Mouse (Mus musculus) hindbrain, embryonic 10.5 days (tissue): ENCODE measurements around the gene Slfn14. TPM values are rescaled to one million over a fixed set of nuclear protein-coding genes. Genes with fewer than 3 reads are reported as not detected.
"Not testable (repeated sequence)": the region's sequence is repeated elsewhere in the genome, so short reads cannot be mapped to it uniquely, and the experiment has no call there.

Experiments
- DNase-seq: peaks from one replicate; pipeline ENCODE4 v3.0.0-alpha.2; 2017; ENCODE audit warnings: low spot score
- H3K27ac ChIP-seq: fragments of 300-500 bp; sonication (generic); 2 replicates; pipeline ENCODE4 v1.5.1; 2016; ENCODE audit warnings: mild to moderate bottlenecking, moderate library complexity
- H3K27me3 ChIP-seq: fragments of 300-500 bp; sonication (generic); 2 replicates; pipeline ENCODE4 v1.6.1; 2016; ENCODE audit warnings: mild to moderate bottlenecking; ENCODE audit not compliant: poor library complexity, insufficient read depth, severe bottlenecking
- H3K36me3 ChIP-seq: fragments of 300-500 bp; sonication (generic); 2 replicates; pipeline ENCODE4 v1.6.1; 2016; ENCODE audit warnings: mild to moderate bottlenecking, moderate library complexity
- H3K4me1 ChIP-seq: fragments of 300-500 bp; sonication (generic); replicated peaks from 2 replicates; pipeline ENCODE4 v1.6.1; 2016; ENCODE audit warnings: mild to moderate bottlenecking
- H3K4me3 ChIP-seq: fragments of 300-500 bp; sonication (generic); 2 replicates; pipeline ENCODE4 v1.5.1; 2016; ENCODE audit warnings: mild to moderate bottlenecking, moderate library complexity
- H3K9me3 ChIP-seq: fragments of 300-500 bp; sonication (generic); 2 replicates; pipeline ENCODE4 v1.6.1; 2016; ENCODE audit warnings: mild to moderate bottlenecking, moderate library complexity
- WGBS: fragments of 180-500 bp; shearing (Covaris S2); methylation state at CpG from one replicate; pipeline ENCODE4 v1.1.7; 2016; 5-methylcytosine and 5-hydroxymethylcytosine counted together
- polyA plus RNA-seq: library from polyadenylated mRNA; unstranded; fragments of >200 nt; fragmentation: Nextera tagmentation; extraction: Ambion mirVana; gene quantifications from 2 replicates; pipeline ENCODE4 v1.2.1, GENCODE M21; 2016

The Slfn14 gene
- polyA plus RNA-seq, 1 experiment from 2014 or later: 0.30 TPM

DNA sequence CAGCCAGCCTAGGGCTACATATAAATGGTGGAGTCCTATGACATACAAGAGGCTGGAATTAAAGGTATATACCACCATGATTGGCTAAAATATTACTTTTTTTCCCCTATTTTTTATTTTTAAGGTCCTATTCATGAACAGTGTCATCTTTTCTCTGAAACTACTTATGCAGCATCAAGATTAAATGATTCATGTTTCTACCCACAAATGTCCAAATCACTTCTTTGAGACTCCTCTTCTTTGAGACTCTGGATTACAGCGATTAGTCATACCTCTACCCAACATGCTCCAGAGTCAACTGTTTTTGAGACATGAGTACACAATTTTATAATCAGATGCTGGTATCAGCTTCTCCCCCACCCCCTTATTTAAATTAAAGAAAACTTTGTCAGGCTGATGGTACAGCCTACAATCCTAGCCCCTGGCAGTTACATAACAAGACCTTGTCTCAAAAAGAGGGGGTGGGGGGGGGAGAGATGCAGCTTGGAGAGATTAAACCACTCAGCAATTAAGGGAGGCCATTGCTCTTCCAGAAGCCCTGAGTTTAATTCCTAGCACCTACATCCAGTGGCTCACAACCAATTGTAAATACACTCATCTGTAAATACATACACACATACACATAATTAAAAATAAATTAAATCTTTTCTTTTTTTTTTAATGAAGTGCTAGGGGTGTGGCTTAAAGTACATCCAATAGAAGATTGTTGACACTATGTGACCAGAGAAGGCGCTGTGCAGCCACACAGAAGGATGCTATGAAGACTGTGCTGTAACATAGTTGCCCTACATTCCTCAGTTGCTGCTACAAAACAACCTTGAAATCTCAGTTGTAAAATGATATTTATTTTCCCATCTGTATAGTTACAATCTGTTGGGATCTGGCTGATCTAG, 14.3 kb downstream of the Slfn14 start:
- H3K9me3 ChIP-seq: no peaks in the 10 kb centered on the region
- no peak overlapping the region for H3K27ac ChIP-seq
- peaks cover 6% of the 10 kb centered on the region; the same call in 1 of the 2 replicates for H3K27me3 ChIP-seq
- no peak overlapping the region for H3K4me3 ChIP-seq
- no peaks in the 10 kb centered on the region for H3K36me3 ChIP-seq
- no peaks in the 10 kb centered on the region; the same call in 1 of the 2 replicates for H3K4me1 ChIP-seq
- WGBS: 19% methylated on average over 2 of the region's 2 CpGs
- peak; percentile 6 for DNase-seq

DNA sequence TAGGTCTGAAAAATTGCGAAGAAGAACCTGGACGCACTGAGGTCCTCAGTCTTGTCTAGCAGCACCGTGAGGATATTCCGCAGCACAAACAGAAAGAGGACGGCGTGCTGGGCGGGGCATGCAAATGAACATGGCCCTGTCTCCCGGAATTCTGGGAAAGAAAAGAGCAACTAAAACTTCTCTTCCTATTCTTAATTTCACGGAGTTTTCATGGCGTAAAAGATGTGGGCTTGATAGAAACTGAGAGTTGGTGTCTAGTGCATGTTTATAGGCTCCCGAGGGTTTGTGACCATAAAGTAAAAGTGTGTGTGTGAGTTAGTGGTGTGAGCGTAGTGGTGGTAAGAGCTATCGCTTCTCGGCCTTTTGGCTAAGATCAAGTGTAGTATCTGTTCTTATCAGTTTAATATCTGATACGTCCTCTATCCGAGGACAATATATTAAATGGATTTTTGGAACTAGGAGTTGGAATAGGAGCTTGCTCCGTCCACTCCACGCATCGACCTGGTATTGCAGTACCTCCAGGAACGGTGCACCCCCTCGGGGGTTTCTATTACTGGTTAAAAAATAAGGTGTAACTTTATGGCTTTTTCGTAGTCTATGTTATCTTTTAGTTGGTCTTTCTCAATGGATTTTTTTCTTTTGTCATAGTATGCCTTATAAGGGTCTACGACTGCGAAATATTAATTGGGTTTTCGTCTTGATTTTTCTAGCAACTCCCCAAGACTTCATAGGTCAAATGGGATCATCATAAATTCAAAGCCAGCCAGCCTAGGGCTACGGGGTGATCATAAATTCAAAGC, 15.2 kb downstream of the Slfn14 start:
- peak; percentile 85 for DNase-seq
- Histone ChIP-seq H3K36me3 (no peaks in the 10 kb centered on the region), H3K4me3 (peak overlapping the region; percentile 63), H3K4me1 (no peaks in the 10 kb centered on the region; the same call in 1 of the 2 replicates), H3K27me3 (peaks cover 6% of the 10 kb centered on the region; the same call in 1 of the 2 replicates), H3K27ac (peak overlapping the region; percentile 98), H3K9me3 (no peaks in the 10 kb centered on the region)
- WGBS: under 1% methylated on average over 26 of the region's 26 CpGs

DNA sequence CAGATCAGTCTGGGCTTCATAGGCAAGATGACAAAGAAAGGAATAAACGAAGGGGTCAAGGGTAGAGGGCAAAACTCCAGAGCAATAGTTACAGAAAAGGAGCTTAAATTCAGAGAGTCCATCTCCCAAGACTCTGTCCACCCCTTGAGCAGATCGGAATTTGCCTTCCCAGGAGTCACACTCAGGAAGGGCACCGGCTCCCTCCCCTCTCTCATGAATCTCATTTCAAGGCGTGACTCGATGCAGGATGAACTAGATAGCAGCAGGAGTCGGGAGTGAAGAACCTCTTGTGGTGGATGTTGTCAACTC, 15.7 kb downstream of the Slfn14 start:
- WGBS: 2% methylated on average over 6 of the region's 6 CpGs
- peak overlapping the region; percentile 63 for H3K4me3 ChIP-seq

DNA sequence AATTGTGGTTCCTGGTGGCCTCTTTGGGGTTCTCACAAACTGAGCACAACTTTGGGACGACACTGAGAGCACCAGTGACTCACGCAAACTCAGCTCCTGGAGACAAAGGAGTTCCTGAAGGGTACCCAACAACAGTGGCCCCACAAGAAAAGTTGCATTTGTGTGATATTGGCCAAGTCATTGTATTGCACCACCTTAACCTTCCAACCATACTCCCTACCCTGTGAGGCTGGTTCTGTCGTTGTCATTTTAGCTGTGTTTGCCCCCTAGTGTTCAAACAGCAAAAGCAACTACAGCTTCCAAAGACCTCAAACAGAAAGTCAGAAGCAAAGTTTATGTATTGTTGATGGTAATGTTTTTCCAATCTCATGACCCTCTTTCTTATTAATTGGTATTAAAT, 23.4 kb downstream of the Slfn14 start:
- WGBS: 60% methylated on average over 3 of the region's 3 CpGs
- Histone ChIP-seq H3K36me3 (no peaks in the 10 kb centered on the region), H3K27ac (no peak overlapping the region), H3K4me3 (no peak overlapping the region), H3K9me3 (no peaks in the 10 kb centered on the region), H3K4me1 (no peaks in the 10 kb centered on the region), H3K27me3 (no peaks in the 10 kb centered on the region)
- no peak for DNase-seq

More for the DNA sequence above, 15.7 kb downstream of the Slfn14 start:
- peak overlapping the region; percentile 98 for H3K27ac ChIP-seq
- H3K4me1 ChIP-seq: no peaks in the 10 kb centered on the region; the same call in 1 of the 2 replicates
- no peak for DNase-seq
- no peaks in the 10 kb centered on the region for H3K9me3 ChIP-seq
- peaks cover 6% of the 10 kb centered on the region; the same call in 1 of the 2 replicates for H3K27me3 ChIP-seq
- H3K36me3 ChIP-seq: no peaks in the 10 kb centered on the region

DNA sequence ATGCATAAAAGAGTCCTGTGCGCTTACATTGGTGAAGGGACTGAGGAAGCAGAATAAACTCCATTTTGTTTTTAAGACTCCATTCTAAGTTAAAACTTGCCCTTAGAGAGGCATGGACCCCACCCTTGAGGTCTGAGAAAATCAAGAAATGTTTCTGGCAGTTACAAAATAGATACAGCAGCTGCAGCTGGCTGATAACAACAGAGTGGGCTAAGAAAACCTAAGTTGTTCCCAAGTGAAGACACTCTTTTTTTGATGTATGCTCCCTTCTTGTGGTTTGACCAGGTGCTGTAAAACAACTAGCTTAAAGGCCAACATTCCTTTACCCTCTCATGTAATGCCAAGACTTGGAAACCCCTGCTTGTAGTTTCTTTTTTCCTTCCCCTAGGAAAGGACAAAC, 23.9 kb downstream of the Slfn14 start:
- no peaks in the 10 kb centered on the region for H3K27me3 ChIP-seq
- H3K27ac ChIP-seq: no peak overlapping the region
- DNase-seq: no peak
- no peaks in the 10 kb centered on the region for H3K4me1 ChIP-seq
- H3K9me3 ChIP-seq: no peaks in the 10 kb centered on the region
- H3K4me3 ChIP-seq: no peak overlapping the region
- 96% methylated on average over 1 of the region's 1 CpGs for WGBS
- H3K36me3 ChIP-seq: no peaks in the 10 kb centered on the region

DNA sequence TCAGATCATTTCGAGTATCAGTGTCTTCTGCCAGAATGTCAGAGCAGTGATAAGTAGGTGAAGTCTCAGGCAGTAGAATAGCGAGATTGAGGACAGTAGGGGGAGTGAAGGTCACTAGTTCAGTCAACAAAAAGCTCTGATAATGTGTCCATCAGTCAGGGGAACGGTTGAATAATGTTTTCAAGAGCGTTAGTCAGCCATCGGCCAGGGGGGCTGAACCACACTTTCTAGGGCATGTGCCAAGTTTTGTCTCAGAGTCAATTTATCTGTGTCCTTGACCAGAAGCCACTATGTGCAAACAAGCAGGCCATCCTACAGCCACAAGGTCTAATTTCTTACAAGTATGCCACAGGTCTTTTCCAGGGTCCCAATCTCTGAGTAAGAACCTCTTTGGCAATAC, 29.3 kb downstream of the Slfn14 start:
- H3K36me3 ChIP-seq, H3K27me3 ChIP-seq, H3K4me1 ChIP-seq, H3K4me3 ChIP-seq, H3K27ac ChIP-seq, DNase-seq, H3K9me3 ChIP-seq: not testable (repeated sequence)
- WGBS: 78% methylated on average over 5 of the region's 5 CpGs

DNA sequence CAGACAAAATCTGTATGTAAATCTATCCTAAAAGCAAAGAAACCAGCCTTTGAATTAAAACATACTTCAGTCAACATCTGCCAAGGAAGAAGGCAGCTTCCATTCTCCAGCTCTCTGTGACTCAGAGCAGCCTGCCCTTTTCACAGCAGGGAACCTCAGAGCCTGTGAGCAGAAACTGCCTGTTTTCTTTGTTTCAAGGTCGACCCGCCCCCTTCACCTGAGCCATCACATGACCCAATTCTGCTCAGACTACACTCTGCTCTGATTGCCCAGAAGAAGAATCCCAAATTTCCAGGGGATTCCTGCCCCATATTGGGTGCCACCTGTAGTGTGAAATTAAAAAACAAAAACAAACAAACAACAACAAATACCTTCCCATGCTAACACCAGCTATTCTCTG, 46.7 kb downstream of the Slfn14 start:
- H3K27me3 ChIP-seq: no peaks in the 10 kb centered on the region
- H3K4me1 ChIP-seq: no peaks in the 10 kb centered on the region; the same call in 1 of the 2 replicates
- H3K27ac ChIP-seq: no peak overlapping the region
- DNase-seq: no peak
- H3K36me3 ChIP-seq: no peaks in the 10 kb centered on the region
- no peaks in the 10 kb centered on the region for H3K9me3 ChIP-seq
- 9% methylated on average over 2 of the region's 2 CpGs for WGBS
- no peak overlapping the region for H3K4me3 ChIP-seq

DNA sequence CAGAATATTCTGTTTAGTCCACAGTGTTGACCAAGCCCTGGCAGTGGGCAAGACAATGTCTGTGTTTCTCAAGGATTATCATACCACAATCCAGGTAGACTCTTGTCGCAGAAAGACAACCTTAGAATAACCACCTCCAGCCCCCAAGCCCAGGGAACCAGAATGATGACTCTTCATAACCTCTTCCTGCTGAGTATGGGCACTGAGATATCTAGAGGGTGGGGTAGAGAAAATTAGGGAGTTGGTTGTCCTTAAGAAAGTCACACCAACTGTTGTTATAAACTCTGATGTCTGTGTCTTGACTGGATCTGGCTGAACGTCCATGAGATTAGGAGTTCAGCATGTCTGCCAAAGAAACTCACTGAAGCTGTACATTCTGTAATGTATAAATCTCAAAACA, 48.1 kb downstream of the Slfn14 start:
- 91% methylated on average over 2 of the region's 2 CpGs for WGBS
- Histone ChIP-seq H3K9me3 (no peaks in the 10 kb centered on the region), H3K36me3 (no peaks in the 10 kb centered on the region), H3K27me3 (no peaks in the 10 kb centered on the region), H3K4me1 (no peaks in the 10 kb centered on the region; the same call in 1 of the 2 replicates), H3K4me3 (no peak overlapping the region), H3K27ac (no peak overlapping the region)
- no peak for DNase-seq

DNA sequence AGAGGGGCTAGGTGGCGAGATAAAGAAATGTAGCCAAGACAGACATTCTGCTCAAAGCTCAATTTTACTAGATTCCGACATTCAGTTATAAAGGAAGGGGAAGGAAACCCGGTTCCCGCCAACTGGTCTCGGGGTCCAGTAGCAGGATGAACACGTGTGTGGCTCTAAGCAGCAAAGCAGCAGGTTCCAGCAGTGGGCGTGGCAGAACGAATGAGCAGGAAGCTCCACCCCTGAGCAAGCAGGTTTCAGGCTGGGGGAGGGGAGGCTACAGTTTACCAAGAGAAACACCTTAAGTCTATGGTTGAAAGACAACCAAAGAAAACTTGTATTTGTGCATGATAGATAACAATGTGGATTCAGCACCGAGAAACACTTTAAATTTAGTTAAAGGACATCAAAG, 49.1 kb downstream of the Slfn14 start:
- H3K27me3 ChIP-seq, H3K27ac ChIP-seq, H3K4me1 ChIP-seq, DNase-seq, H3K36me3 ChIP-seq, H3K4me3 ChIP-seq, H3K9me3 ChIP-seq: not testable (repeated sequence)
- WGBS: 84% methylated on average over 9 of the region's 9 CpGs

DNA sequence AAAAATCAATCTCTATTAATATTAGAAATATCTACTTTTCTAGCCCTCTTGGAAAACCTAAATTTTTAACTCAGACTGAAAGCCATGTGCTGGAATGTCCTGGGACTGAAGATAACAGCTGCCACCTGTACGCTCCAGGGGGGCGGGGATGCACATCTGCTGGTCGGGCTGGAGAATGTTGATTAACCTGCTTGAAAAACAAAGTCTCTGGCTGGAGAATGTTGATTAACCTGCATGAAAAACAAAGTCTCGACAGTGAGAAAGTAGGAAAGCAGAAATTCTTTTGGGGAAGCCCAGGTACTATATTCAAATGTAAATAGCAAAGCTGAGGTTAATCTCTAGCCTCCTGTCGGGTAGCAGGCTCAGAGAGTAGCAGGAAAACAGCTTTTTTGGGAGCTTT, 52.9 kb downstream of the Slfn14 start:
- DNase-seq, H3K4me3 ChIP-seq, H3K36me3 ChIP-seq, H3K9me3 ChIP-seq, H3K27ac ChIP-seq, H3K4me1 ChIP-seq, H3K27me3 ChIP-seq: not testable (repeated sequence)
- WGBS: 46% methylated on average over 5 of the region's 5 CpGs

DNA sequence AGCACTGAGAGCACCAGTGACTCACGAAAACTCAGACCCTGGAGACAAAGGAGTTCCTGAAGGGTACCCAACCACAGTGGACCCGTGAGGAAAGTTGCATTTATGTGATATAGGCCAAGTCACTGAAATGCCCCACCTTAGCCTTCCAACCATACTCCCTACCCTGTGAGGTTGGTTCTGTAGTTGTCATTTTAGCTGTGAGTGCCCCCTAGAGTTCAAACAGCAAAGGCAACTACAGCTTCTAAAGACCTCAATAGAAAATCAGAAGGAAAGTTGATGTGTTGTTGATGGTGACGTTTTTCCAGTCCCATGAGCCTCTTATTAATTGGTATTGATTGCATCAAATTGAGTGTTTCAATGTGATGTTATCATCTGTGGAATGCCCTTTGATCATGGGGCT, 55.6 kb downstream of the Slfn14 start:
- 69% methylated on average over 3 of the region's 3 CpGs for WGBS
- Histone ChIP-seq H3K27me3 (no peaks in the 10 kb centered on the region), H3K36me3 (no peaks in the 10 kb centered on the region), H3K9me3 (no peaks in the 10 kb centered on the region), H3K4me3 (no peak overlapping the region), H3K27ac (no peak overlapping the region), H3K4me1 (no peaks in the 10 kb centered on the region)
- no peak for DNase-seq

DNA sequence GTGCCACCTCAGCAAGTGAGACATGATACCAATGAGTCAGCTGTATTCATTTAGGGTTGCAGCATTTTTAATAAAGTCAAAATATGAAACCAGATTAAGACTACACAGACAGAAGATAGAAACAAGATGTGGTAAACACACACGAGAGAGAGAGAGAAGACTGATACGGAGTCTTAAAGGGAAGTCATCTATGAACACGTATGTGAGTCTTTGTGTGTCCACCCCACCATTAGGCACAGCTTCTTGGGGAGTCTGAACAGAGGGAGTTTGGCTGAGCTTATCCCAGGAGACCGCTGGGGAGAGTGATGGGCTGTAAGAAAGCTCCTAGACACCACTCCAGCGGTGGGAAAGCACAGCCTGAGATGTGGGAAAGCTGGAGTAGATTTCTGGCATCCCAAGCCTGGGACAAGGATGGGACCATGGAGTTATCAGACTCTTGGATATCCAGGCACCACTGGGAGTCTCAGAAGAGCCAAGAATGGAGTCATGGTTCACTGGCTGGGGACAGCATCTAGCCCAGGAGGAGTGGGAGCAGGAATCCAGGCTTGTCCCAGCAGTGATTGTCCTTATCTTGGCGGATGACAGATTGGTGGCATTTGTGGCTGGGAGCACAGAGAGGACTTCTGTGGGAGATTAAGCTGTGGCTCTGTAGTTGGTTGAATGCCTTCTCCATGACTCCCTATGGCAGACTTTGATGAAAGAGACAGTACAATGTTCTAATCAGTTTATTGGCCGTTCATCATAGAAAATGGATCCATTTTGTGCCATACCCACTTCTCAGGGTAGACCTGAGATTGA, 58.4 kb downstream of the Slfn14 start:
- H3K9me3 ChIP-seq: no peaks in the 10 kb centered on the region

More for the DNA sequence above, 58.4 kb downstream of the Slfn14 start:
- H3K4me1 ChIP-seq: no peaks in the 10 kb centered on the region
- no peak overlapping the region for H3K4me3 ChIP-seq
- no peak for DNase-seq
- no peaks in the 10 kb centered on the region for H3K36me3 ChIP-seq
- H3K27me3 ChIP-seq: no peaks in the 10 kb centered on the region
- no peak overlapping the region for H3K27ac ChIP-seq
- 86% methylated on average over 7 of the region's 7 CpGs for WGBS
